Mouse (Mus musculus) lung, postnatal 0 days (tissue): ENCODE measurements at regions not wholly inside any gene's neighbourhood (a gene's known extent, or its start where the extent isn't known, plus 50 kb on each side); places are given as distances from the start of the nearest gene placed in this dataset.
"Not testable (repeated sequence)": the region's sequence is repeated elsewhere in the genome, so short reads cannot be mapped to it uniquely, and the experiment has no call there.

ENCODE experiments used
- ATAC-seq: fragments of 200-750 bp; cut with Nextera tagmentation; 2 replicates; pipeline ENCODE4 v1.8.0; 2017; ENCODE audit warnings: moderate library complexity
- DNase-seq: peaks from one replicate; pipeline ENCODE4 v3.0.0-alpha.2; 2016; ENCODE audit warnings: low spot score
- H3K27ac ChIP-seq: fragments of 300-500 bp; sonication (generic); 2 replicates; pipeline ENCODE4 v1.5.1; 2014; ENCODE audit warnings: antibody characterized with exemption, mild to moderate bottlenecking, low read length, mixed read lengths
- H3K27me3 ChIP-seq: fragments of 300-500 bp; sonication (generic); replicated peaks from 2 replicates; pipeline ENCODE4 v1.6.1; 2014; ENCODE audit warnings: low read length, mixed read lengths; ENCODE audit not compliant: insufficient read depth
- H3K36me3 ChIP-seq: fragments of 300-500 bp; sonication (generic); 2 replicates; pipeline ENCODE4 v1.6.1; 2014; ENCODE audit warnings: low read length, mixed read lengths; ENCODE audit not compliant: insufficient read depth
- H3K4me1 ChIP-seq: fragments of 300-500 bp; sonication (generic); 2 replicates; pipeline ENCODE4 v1.6.1; 2014; ENCODE audit warnings: antibody characterized with exemption, low read depth, low read length, mixed read lengths; ENCODE audit not compliant: insufficient read depth
- H3K4me2 ChIP-seq: fragments of 300-500 bp; sonication (generic); replicated peaks from 2 replicates; pipeline ENCODE4 v1.6.1; 2014; ENCODE audit warnings: low read depth, mild to moderate bottlenecking, low read length, moderate library complexity, mixed read lengths
- H3K4me3 ChIP-seq: fragments of 300-500 bp; sonication (generic); 2 replicates; pipeline ENCODE4 v1.5.1; 2014; ENCODE audit warnings: low read depth, low read length
- H3K9ac ChIP-seq: fragments of 300-500 bp; sonication (generic); replicated peaks from 2 replicates; pipeline ENCODE4 v1.6.1; 2014; ENCODE audit warnings: low read depth, mild to moderate bottlenecking
- H3K9me3 ChIP-seq: fragments of 300-500 bp; sonication (generic); 2 replicates; pipeline ENCODE4 v1.6.1; 2016; ENCODE audit warnings: low read length, mixed read lengths
- CTCF ChIP-seq: IDR thresholded peaks from 2 replicates; pipeline ENCODE4 v1.5.1; 2016; ENCODE audit warnings: antibody characterized with exemption, mild to moderate bottlenecking
- EP300 ChIP-seq: IDR thresholded peaks from 2 replicates; pipeline ENCODE4 v1.6.1; 2016; ENCODE audit warnings: antibody characterized with exemption, mild to moderate bottlenecking, control low read depth
- WGBS: fragments of 180-500 bp; shearing (Covaris S2); extraction: QIAGEN DNeasy Blood & Tissue Kit; methylation state at CpG from one replicate; pipeline ENCODE4 v1.1.7; 2014; 5-methylcytosine and 5-hydroxymethylcytosine counted together

DNA sequence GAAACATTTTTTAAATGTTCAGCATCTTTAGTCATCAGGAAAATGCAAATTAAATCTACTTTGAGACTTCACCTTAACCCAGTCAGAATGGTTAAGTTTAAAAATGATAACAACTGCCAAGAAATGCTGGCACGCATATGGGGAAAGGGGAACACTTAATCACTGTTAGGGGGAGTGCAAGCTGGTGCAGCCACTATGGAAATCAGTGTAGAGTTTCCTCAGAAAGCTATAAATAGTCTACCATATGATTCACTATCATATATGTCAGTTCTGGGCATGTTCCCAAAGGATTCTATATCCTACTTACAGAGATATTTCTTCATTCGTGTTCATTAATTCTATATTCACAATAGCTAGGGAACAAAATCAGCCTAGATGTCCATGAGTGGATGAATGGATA, 61.6 kb upstream of the Tra2b start:
- Histone ChIP-seq H3K4me1 (no peaks in the 10 kb centered on the region), H3K4me2 (no peak overlapping the region), H3K27me3 (no peaks in the 10 kb centered on the region), H3K9me3 (no peaks in the 10 kb centered on the region), H3K4me3 (no peak overlapping the region), H3K9ac (no peak overlapping the region), H3K36me3 (no peaks in the 10 kb centered on the region), H3K27ac (no peak overlapping the region)
- WGBS = 53% methylated on average over 2 of the region's 2 CpGs
- no peak for DNase-seq
- ATAC-seq = no peak
- TF ChIP-seq CTCF = no peak
- TF ChIP-seq EP300 = no peak

DNA sequence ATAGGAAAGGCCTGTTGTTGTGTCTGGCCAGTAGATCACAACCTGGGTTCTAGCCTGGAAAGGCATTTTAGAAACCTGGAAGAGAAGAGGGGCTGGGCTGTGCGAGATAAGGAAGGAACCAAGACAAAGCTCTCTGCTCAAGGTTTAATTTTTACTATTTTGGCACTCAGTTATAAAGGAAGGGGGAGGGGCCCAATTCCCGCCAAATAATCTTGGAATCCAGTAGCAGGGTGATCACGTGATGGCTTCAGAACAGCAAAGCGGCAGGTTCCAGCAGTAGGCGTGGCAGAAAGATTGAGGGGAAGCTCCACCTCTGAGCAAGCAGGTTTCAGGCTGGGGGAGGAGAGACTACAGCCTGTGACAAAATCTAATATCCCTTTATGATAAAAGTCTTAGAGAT, 59.4 kb upstream of the Tra2b start:
- DNase-seq, ATAC-seq: not testable (repeated sequence)

DNA sequence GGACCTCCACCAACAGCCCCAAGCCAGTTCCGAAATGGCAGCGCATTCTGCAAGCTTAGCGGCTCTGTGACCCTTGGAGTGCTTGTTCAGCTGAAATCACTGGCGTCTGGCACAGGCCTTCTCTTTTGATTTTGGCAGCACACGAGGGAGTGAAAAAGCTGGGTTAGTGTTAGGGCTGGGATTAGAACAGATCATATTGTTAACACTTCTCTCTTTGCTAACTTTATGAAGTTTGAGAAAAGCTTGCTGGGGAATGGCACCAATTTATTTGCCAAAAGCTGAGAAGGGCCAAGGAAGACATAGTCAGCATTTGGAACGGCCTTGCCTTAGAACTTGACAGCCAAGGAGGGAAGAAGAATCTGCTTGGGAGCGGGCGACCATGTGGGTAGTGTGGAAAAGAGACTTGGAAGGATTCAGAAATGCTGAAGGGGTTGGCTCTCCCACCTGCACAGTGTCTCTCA, 50.5 kb upstream of the Tra2b start:
- Histone ChIP-seq H3K9me3 (no peaks in the 10 kb centered on the region), H3K4me3 (no peak overlapping the region), H3K36me3 (no peaks in the 10 kb centered on the region), H3K4me2 (no peak overlapping the region), H3K9ac (no peak overlapping the region), H3K4me1 (no peaks in the 10 kb centered on the region), H3K27me3 (no peaks in the 10 kb centered on the region), H3K27ac (no peak overlapping the region)
- TF ChIP-seq EP300 (no peak), CTCF (no peak)
- DNase-seq = peak; percentile 61
- ATAC-seq = no peak
- 53% methylated on average over 8 of the region's 8 CpGs for WGBS

More for the DNA sequence above, 59.4 kb upstream of the Tra2b start:
- not testable (repeated sequence) for H3K27me3 ChIP-seq, H3K36me3 ChIP-seq, H3K4me2 ChIP-seq, H3K27ac ChIP-seq, H3K9me3 ChIP-seq, H3K4me3 ChIP-seq, H3K9ac ChIP-seq, H3K4me1 ChIP-seq
- WGBS = 38% methylated on average over 5 of the region's 5 CpGs
